Mouse (Mus musculus): ENCODE results near the gene Rerg.

The Rerg gene

GRCm38 (mm10) chr6:137163571-137163970 is 6.7 kb downstream of the Rerg start:
- in situ Hi-C loops (cut with MboI, MseI): no loop called here

GRCm38 (mm10) chr6:137163061-137163460 is 7.2 kb downstream of the Rerg start:
- in situ Hi-C loops (cut with MboI, MseI): no loop called here

GRCm38 (mm10) chr6:137162481-137162880 is 7.8 kb downstream of the Rerg start:
- in situ Hi-C loops (cut with MboI, MseI): no loop called here

GRCm38 (mm10) chr6:137161491-137162088 is 8.7 kb downstream of the Rerg start:
- in situ Hi-C loops (cut with MboI, MseI): no loop called here

- in situ Hi-C loops (cut with MboI, MseI): no loop called here
Observed at GRCm38 (mm10) chr6:137159372-137159926, 10.8 kb downstream of the Rerg start.

- in situ Hi-C loops (cut with MboI, MseI): no loop called here
Observed at GRCm38 (mm10) chr6:137156437-137157219, 13.7 kb downstream of the Rerg start.

GRCm38 (mm10) chr6:137155196-137156137 is 14.8 kb downstream of the Rerg start:
- in situ Hi-C loops (cut with MboI, MseI): no loop called here

GRCm38 (mm10) chr6:137153021-137153420 is 17.3 kb downstream of the Rerg start:
- in situ Hi-C loops (cut with MboI, MseI): no loop called here

GRCm38 (mm10) chr6:137151015-137151414 is 19.3 kb downstream of the Rerg start:
- in situ Hi-C loops (cut with MboI, MseI): no loop called here

- in situ Hi-C loops (cut with MboI, MseI): no loop called here
Observed at GRCm38 (mm10) chr6:137149833-137150232, 20.5 kb downstream of the Rerg start.

- in situ Hi-C loops (cut with MboI, MseI): no loop called here
Observed at GRCm38 (mm10) chr6:137146910-137147309, 23.4 kb downstream of the Rerg start.

- in situ Hi-C loops (cut with MboI, MseI): no loop called here
Observed at GRCm38 (mm10) chr6:137145611-137146010, 24.7 kb downstream of the Rerg start.

- in situ Hi-C loops (cut with MboI, MseI): no loop called here
Observed at GRCm38 (mm10) chr6:137144958-137145535, 25.2 kb downstream of the Rerg start.

- in situ Hi-C loops (cut with MboI, MseI): no loop called here
Observed at GRCm38 (mm10) chr6:137144526-137144840, 25.8 kb downstream of the Rerg start.

GRCm38 (mm10) chr6:137143818-137144525 is 26.3 kb downstream of the Rerg start:
- in situ Hi-C loops (cut with MboI, MseI): no loop called here

- in situ Hi-C loops (cut with MboI, MseI): no loop called here
Observed at GRCm38 (mm10) chr6:137142796-137143195, 27.5 kb downstream of the Rerg start.

- in situ Hi-C loops (cut with MboI, MseI): no loop called here
Observed at GRCm38 (mm10) chr6:137141247-137141820, 29.0 kb downstream of the Rerg start.

GRCm38 (mm10) chr6:137138822-137139221 is 31.5 kb downstream of the Rerg start:
- in situ Hi-C loops (cut with MboI, MseI): no loop called here

GRCm38 (mm10) chr6:137138391-137138790 is 31.9 kb downstream of the Rerg start:
- in situ Hi-C loops (cut with MboI, MseI): no loop called here

- in situ Hi-C loops (cut with MboI, MseI): no loop called here
Observed at GRCm38 (mm10) chr6:137136401-137136800, 33.9 kb downstream of the Rerg start.
